Mouse (Mus musculus) heart, embryonic 12.5 days (tissue): ENCODE results near the gene Mef2d. TPM values are rescaled to one million over a fixed set of nuclear protein-coding genes. Genes with fewer than 3 reads are reported as not detected.
A peak's percentile ranks its signal among the peaks of the same experiment; 100 is the strongest.
"Not testable (repeated sequence)": the region's sequence is repeated elsewhere in the genome, so short reads cannot be mapped to it uniquely, and the experiment has no call there.

Experiments used
- ATAC-seq: fragments of 200-750 bp; cut with Nextera tagmentation; 2 replicates; pipeline ENCODE4 v1.8.0; 2017; ENCODE audit warnings: moderate TSS enrichment, moderate library complexity; ENCODE audit not compliant: insufficient number of reproducible peaks, low FRiP score
- H3K27ac ChIP-seq: fragments of 300-500 bp; sonication (generic); 2 replicates; pipeline ENCODE4 v1.5.1; 2016; ENCODE audit warnings: mild to moderate bottlenecking, moderate library complexity; ENCODE audit not compliant: poor library complexity, severe bottlenecking
- H3K27me3 ChIP-seq: fragments of 300-500 bp; sonication (generic); replicated peaks from 2 replicates; pipeline ENCODE4 v1.6.1; 2016; ENCODE audit warnings: mild to moderate bottlenecking, moderate library complexity
- H3K36me3 ChIP-seq: fragments of 300-500 bp; sonication (generic); 2 replicates; pipeline ENCODE4 v1.6.1; 2016; ENCODE audit warnings: mild to moderate bottlenecking, moderate library complexity
- H3K4me1 ChIP-seq: fragments of 300-500 bp; sonication (generic); replicated peaks from 2 replicates; pipeline ENCODE4 v1.6.1; 2016; ENCODE audit warnings: mild to moderate bottlenecking
- H3K4me2 ChIP-seq: fragments of 300-500 bp; sonication (generic); 2 replicates; pipeline ENCODE4 v1.6.1; 2016; ENCODE audit warnings: mild to moderate bottlenecking, moderate library complexity
- H3K4me3 ChIP-seq: fragments of 300-500 bp; sonication (generic); 2 replicates; pipeline ENCODE4 v1.5.1; 2016; ENCODE audit warnings: mild to moderate bottlenecking
- H3K9ac ChIP-seq: fragments of 300-500 bp; sonication (generic); 2 replicates; pipeline ENCODE4 v1.6.1; 2016; ENCODE audit warnings: mild to moderate bottlenecking, moderate library complexity
- H3K9me3 ChIP-seq: fragments of 300-500 bp; sonication (generic); replicated peaks from 2 replicates; pipeline ENCODE4 v1.6.1; 2016; ENCODE audit warnings: mild to moderate bottlenecking, moderate library complexity
- WGBS: fragments of 180-500 bp; shearing (Covaris S2); methylation state at CpG from one replicate; pipeline ENCODE4 v1.1.7; 2016; 5-methylcytosine and 5-hydroxymethylcytosine counted together
- polyA plus RNA-seq: library from polyadenylated mRNA; unstranded; fragments of >200 nt; fragmentation: Nextera tagmentation; extraction: Ambion mirVana; gene quantifications from 2 replicates; pipeline ENCODE4 v1.2.1, GENCODE M21; 2016

Gene Mef2d
- polyA plus RNA-seq, 1 experiment from 2014 or later, result 53.5 TPM

GRCm38 (mm10) chr3:88164263-88164662, 22.1 kb downstream of the Mef2d start:
- no peaks in the 10 kb centered on the region for H3K9me3 ChIP-seq
- H3K4me3 ChIP-seq, result no peak overlapping the region
- no peak for ATAC-seq
- no peak overlapping the region for H3K9ac ChIP-seq
- whole genome bisulfite sequencing, result 75% methylated on average over 3 of the region's 3 CpGs
- H3K4me1 ChIP-seq, result peaks cover 5% of the 10 kb centered on the region
- peaks cover 96% of the 10 kb centered on the region for H3K36me3 ChIP-seq
- H3K27ac ChIP-seq, result no peak overlapping the region
- no peak overlapping the region for H3K4me2 ChIP-seq
- no peaks in the 10 kb centered on the region for H3K27me3 ChIP-seq

GRCm38 (mm10) chr3:88166056-88166455, 23.9 kb downstream of the Mef2d start:
- H3K27ac ChIP-seq, result peak overlapping the region; percentile 53; the same call in 1 of the 2 replicates
- H3K9ac ChIP-seq, result no peak overlapping the region
- no peaks in the 10 kb centered on the region for H3K27me3 ChIP-seq
- peaks cover 5% of the 10 kb centered on the region for H3K4me1 ChIP-seq
- H3K9me3 ChIP-seq, result no peaks in the 10 kb centered on the region
- 60% methylated on average over 5 of the region's 5 CpGs for WGBS
- 0 out of 2 replicates have a peak, but pooled peaks have one; percentile 13 for ATAC-seq
- H3K36me3 ChIP-seq, result peaks cover 96% of the 10 kb centered on the region
- no peak overlapping the region for H3K4me2 ChIP-seq
- no peak overlapping the region for H3K4me3 ChIP-seq

GRCm38 (mm10) chr3:88170361-88170760, 28.2 kb downstream of the Mef2d start:
- no peaks in the 10 kb centered on the region for H3K9me3 ChIP-seq
- 83% methylated on average over 5 of the region's 5 CpGs for WGBS
- no peak for ATAC-seq
- H3K4me1 ChIP-seq, result peaks cover 19% of the 10 kb centered on the region
- H3K27me3 ChIP-seq, result no peaks in the 10 kb centered on the region
- no peak overlapping the region for H3K4me2 ChIP-seq
- no peak overlapping the region for H3K9ac ChIP-seq
- no peak overlapping the region for H3K27ac ChIP-seq
- H3K36me3 ChIP-seq, result peaks cover 76% of the 10 kb centered on the region
- H3K4me3 ChIP-seq, result no peak overlapping the region

- no peak overlapping the region for H3K4me3 ChIP-seq
- no peaks in the 10 kb centered on the region for H3K27me3 ChIP-seq
- WGBS, result 87% methylated on average over 3 of the region's 3 CpGs
- H3K36me3 ChIP-seq, result peaks cover 60% of the 10 kb centered on the region
- peaks cover 17% of the 10 kb centered on the region for H3K4me1 ChIP-seq
- no peaks in the 10 kb centered on the region for H3K9me3 ChIP-seq
- H3K27ac ChIP-seq, result peak overlapping the region; percentile 29; the same call in 1 of the 2 replicates
- H3K4me2 ChIP-seq, result no peak overlapping the region
- 0 out of 2 replicates have a peak overlapping the region, but pooled peaks have one; percentile 0 for H3K9ac ChIP-seq
- no peak for ATAC-seq
These were observed 30.3 kb downstream of the Mef2d start for GRCm38 (mm10) chr3:88172440-88172839.

- H3K9me3 ChIP-seq, result no peaks in the 10 kb centered on the region
- WGBS, result 59% methylated on average over 3 of the region's 3 CpGs
- 0 out of 2 replicates have a peak overlapping the region, but pooled peaks have one; percentile 0 for H3K9ac ChIP-seq
- H3K4me3 ChIP-seq, result no peak overlapping the region
- ATAC-seq, result no peak
- H3K27me3 ChIP-seq, result no peaks in the 10 kb centered on the region
- H3K4me1 ChIP-seq, result peaks cover 17% of the 10 kb centered on the region
- peaks cover 51% of the 10 kb centered on the region for H3K36me3 ChIP-seq
- H3K27ac ChIP-seq, result peak overlapping the region; percentile 29; the same call in 1 of the 2 replicates
- no peak overlapping the region for H3K4me2 ChIP-seq
These were observed 31.2 kb downstream of the Mef2d start for GRCm38 (mm10) chr3:88173375-88173774.

GRCm38 (mm10) chr3:88174894-88175293, 32.7 kb downstream of the Mef2d start:
- Histone ChIP-seq H3K9ac (no peak overlapping the region), H3K4me1 (peaks cover 17% of the 10 kb centered on the region), H3K27ac (no peak overlapping the region), H3K4me3 (no peak overlapping the region), H3K36me3 (peaks cover 36% of the 10 kb centered on the region), H3K9me3 (no peaks in the 10 kb centered on the region), H3K4me2 (no peak overlapping the region), H3K27me3 (no peaks in the 10 kb centered on the region)
- no peak for ATAC-seq
- 83% methylated on average over 2 of the region's 2 CpGs for whole genome bisulfite sequencing

- Histone ChIP-seq H3K27ac (peak overlapping the region; percentile 98), H3K9ac (peak overlapping the region; percentile 78), H3K4me2 (peak overlapping the region; percentile 68), H3K36me3 (peaks cover 19% of the 10 kb centered on the region), H3K9me3 (no peaks in the 10 kb centered on the region), H3K27me3 (peaks cover 7% of the 10 kb centered on the region), H3K4me3 (peak overlapping the region; percentile 61), H3K4me1 (peaks cover 15% of the 10 kb centered on the region)
- ATAC-seq, result no peak
- 54% methylated on average over 5 of the region's 5 CpGs for WGBS
These were observed 34.9 kb downstream of the Mef2d start for GRCm38 (mm10) chr3:88177106-88177505.

- peak overlapping the region; percentile 61 for H3K4me3 ChIP-seq
- H3K36me3 ChIP-seq, result peaks cover 12% of the 10 kb centered on the region
- peak overlapping the region; percentile 78 for H3K9ac ChIP-seq
- peak overlapping the region; percentile 68 for H3K4me2 ChIP-seq
- peaks cover 12% of the 10 kb centered on the region for H3K27me3 ChIP-seq
- H3K27ac ChIP-seq, result peak overlapping the region; percentile 98
- peak; percentile 98 for ATAC-seq
- under 1% methylated on average over 49 of the region's 49 CpGs for WGBS
- peaks cover 9% of the 10 kb centered on the region for H3K4me1 ChIP-seq
- H3K9me3 ChIP-seq, result no peaks in the 10 kb centered on the region
These were observed 35.6 kb downstream of the Mef2d start for GRCm38 (mm10) chr3:88177562-88178345.

GRCm38 (mm10) chr3:88178346-88178733, 36.2 kb downstream of the Mef2d start:
- not testable (repeated sequence) for H3K4me1 ChIP-seq, ATAC-seq, H3K36me3 ChIP-seq, H3K9me3 ChIP-seq
- peaks cover 17% of the 10 kb centered on the region for H3K27me3 ChIP-seq
- H3K4me3 ChIP-seq, result peak overlapping the region; percentile 61
- peak overlapping the region; percentile 68 for H3K4me2 ChIP-seq
- peak overlapping the region; percentile 78; the same call in 1 of the 2 replicates for H3K9ac ChIP-seq
- whole genome bisulfite sequencing, result 36% methylated on average over 11 of the region's 11 CpGs
- H3K27ac ChIP-seq, result peak overlapping the region; percentile 98

GRCm38 (mm10) chr3:88178986-88179385, 36.8 kb downstream of the Mef2d start:
- no peak for ATAC-seq
- 81% methylated on average over 4 of the region's 4 CpGs for WGBS
- Histone ChIP-seq H3K9me3 (no peaks in the 10 kb centered on the region), H3K4me1 (peaks cover 4% of the 10 kb centered on the region; the same call in 1 of the 2 replicates), H3K9ac (no peak overlapping the region), H3K4me2 (no peak overlapping the region), H3K27ac (no peak overlapping the region), H3K27me3 (peaks cover 18% of the 10 kb centered on the region), H3K4me3 (no peak overlapping the region), H3K36me3 (0 out of 2 replicates have a peak, but pooled peaks cover 3% of the 10 kb centered on the region)

GRCm38 (mm10) chr3:88181374-88181773, 39.2 kb downstream of the Mef2d start:
- no peak overlapping the region for H3K4me3 ChIP-seq
- no peak for ATAC-seq
- H3K27me3 ChIP-seq, result peaks cover 22% of the 10 kb centered on the region
- WGBS, result 68% methylated on average over 4 of the region's 4 CpGs
- H3K27ac ChIP-seq, result no peak overlapping the region
- no peaks in the 10 kb centered on the region for H3K9me3 ChIP-seq
- no peak overlapping the region for H3K4me2 ChIP-seq
- H3K36me3 ChIP-seq, result no peaks in the 10 kb centered on the region
- H3K4me1 ChIP-seq, result 0 out of 2 replicates have a peak, but pooled peaks cover 4% of the 10 kb centered on the region
- no peak overlapping the region for H3K9ac ChIP-seq
